24 mouse cellular contexts compared by ENCODE assay signal in the genomic region with DNA sequence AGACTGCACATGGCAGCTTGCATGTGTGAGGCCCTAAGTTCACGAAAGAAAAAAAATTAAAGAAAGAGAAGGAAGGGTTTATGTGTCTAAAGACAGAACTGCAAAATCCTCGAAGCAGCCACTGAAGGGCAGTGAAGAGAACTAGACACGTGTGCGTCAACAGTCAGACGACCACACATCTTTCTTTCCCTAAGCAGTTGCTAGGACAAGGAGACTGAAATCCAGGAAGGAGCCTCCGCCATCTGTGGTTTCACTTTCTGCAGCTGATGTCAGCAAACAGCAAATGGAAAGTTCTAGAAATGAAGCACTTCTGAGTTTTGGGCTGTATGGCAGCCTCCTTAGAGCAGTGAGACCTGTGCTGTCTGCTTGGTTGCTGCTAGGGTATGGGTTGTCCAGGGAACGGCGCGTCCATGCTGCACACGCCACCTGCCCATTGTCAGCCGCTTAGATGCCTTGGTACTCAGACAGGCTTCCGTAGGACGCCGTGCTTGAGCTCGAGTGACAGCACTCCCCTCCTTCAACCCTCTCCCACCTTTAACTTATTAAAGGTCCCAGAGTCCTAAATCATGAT. TPM values are rescaled to one million over a fixed set of nuclear protein-coding genes. Genes with fewer than 3 reads are reported as not detected.
A peak's percentile ranks its signal among the peaks of the same experiment; 100 is the strongest.
DNase-seq lines count a peak whose midpoint lies in the region; TF ChIP-seq lines count a peak whose summit lies in the region.
"Had no signal": no experiment of that assay in that cellular context is flagged by ENCODE, and none has a peak within 500 bp of the region (broad histone marks: within the 10 kb centered on the region; RNA-seq: fewer than 3 reads in every experiment).

No protein-coding gene starts in this region.

- H3K9me3 ChIP-seq in CH12.LX (replicated peaks; ENCODE audit: low read length): no peaks in the 10 kb centered on the region
- H3K9me3 ChIP-seq: forebrain, embryonic 13.5 days; heart, embryonic 10.5 days; limb, embryonic 12.5 days had no signal

- H3K4me1 ChIP-seq in kidney, adult 2 months (ENCODE audit: control insufficient read depth, insufficient read depth, low read length): no peaks in the 10 kb centered on the region
- peaks cover 2 to 23% of the 10 kb centered on the region in 2 experiments for H3K4me1 ChIP-seq in CH12.LX (ENCODE audit: control insufficient read depth in 1 of 2, insufficient read depth in 2 of 2)
- H3K4me1 ChIP-seq: forebrain, embryonic 13.5 days; heart, embryonic 10.5 days had no signal

- 0 out of 2 replicates have a peak overlapping the region, but pooled peaks have one; percentile 3 for H3K4me2 ChIP-seq in CH12.LX (ENCODE audit: insufficient read depth, low read depth, poor library complexity, severe bottlenecking)
- H3K4me2 ChIP-seq: forebrain, embryonic 13.5 days; limb, embryonic 12.5 days had no signal

- peak; percentile 25 for TF ChIP-seq RAD21 in CH12.LX (IDR thresholded peaks at IDR 0.05; ENCODE audit: low read depth, low read length)

- no peaks in the 10 kb centered on the region for H3K27me3 ChIP-seq in kidney, adult 2 months (replicated peaks; ENCODE audit: control insufficient read depth, insufficient read depth, low read length)
- H3K27me3 ChIP-seq in CH12.LX (replicated peaks): no peaks in the 10 kb centered on the region
- H3K27me3 ChIP-seq: limb, embryonic 12.5 days had no signal

- no peaks in the 10 kb centered on the region for H3K36me3 ChIP-seq in kidney, adult 2 months (ENCODE audit: control insufficient read depth, insufficient read depth, low read length)
- no peaks in the 10 kb centered on the region for H3K36me3 ChIP-seq in CH12.LX (replicated peaks in 1 of 2; ENCODE audit: control insufficient read depth in 1 of 2, insufficient read depth in 1 of 2, low read length in 1 of 2)
- H3K36me3 ChIP-seq: heart, embryonic 10.5 days; limb, embryonic 12.5 days had no signal

- H3K79me2 ChIP-seq in CH12.LX (replicated peaks; ENCODE audit: control insufficient read depth, extremely low read depth, insufficient read depth, poor library complexity, severe bottlenecking): no peaks in the 10 kb centered on the region

- H3K4me3 ChIP-seq in kidney, adult 2 months (ENCODE audit: insufficient read depth, low read depth, low read length): peak overlapping the region; percentile 18; the same call in 1 of the 2 replicates
- H3K4me3 ChIP-seq in CH12.LX (replicated peaks in 1 of 3; ENCODE audit: low read depth in 2 of 3, low read length in 2 of 3, poor library complexity in 1 of 3): no peak overlapping the region
- H3K4me3 ChIP-seq: forebrain, embryonic 13.5 days; heart, embryonic 10.5 days; limb, embryonic 12.5 days; myocyte had no signal

- DNase-seq in kidney, adult 2 months: no peak
- no peak for DNase-seq in kidney, adult 8-10 months
- peak; percentile 41 to 47 for DNase-seq in right cerebral cortex, postnatal 10 days (ENCODE audit: low spot score in 2 of 2)
- DNase-seq in right cerebral cortex, adult 18-20 months: no peak
- DNase-seq in CH12.LX (ENCODE audit: extremely low read depth): peak; percentile 48
- DNase-seq in induced T-regulatory cell, adult 2 months (ENCODE audit: low read depth): peak; percentile 24
- no peak for DNase-seq in B cell, adult 2 months
- DNase-seq in adrenal gland, adult 2 months: no peak
- DNase-seq: adrenal gland, postnatal 36 days; cerebellum, adult 11-12 months; cerebellum, postnatal 25 days; gastrocnemius, postnatal 36 days; kidney, adult 9 months; midbrain, embryonic 14.5 days; right cerebral cortex, postnatal 14 days; spleen, adult 18-20 months; thymus, postnatal 25 days had no signal

- TF ChIP-seq CTCF in kidney, adult 2 months (conservative IDR thresholded peaks at IDR 0.05; ENCODE audit: insufficient read depth, insufficient read length, low read depth, low read length): no peak
- peak in 1 of 2 experiments; percentile 49; a peak in 2 of 4 replicates for TF ChIP-seq CTCF in CH12.LX (conservative IDR thresholded peaks at IDR 0.05 in 1 of 2, IDR thresholded peaks at IDR 0.05 in 1 of 2; ENCODE audit: low read depth in 2 of 2, low read length in 2 of 2)

- 61% methylated on average over 15 of the region's 15 CpGs for WGBS in kidney, adult 2 months

- peak; percentile 59; the same call in 1 of the 2 replicates for TF ChIP-seq EP300 in CH12.LX (IDR thresholded peaks at IDR 0.05; ENCODE audit: low read length)

- dilution Hi-C loops in CH12.LX (cut with MboI; ENCODE audit: extremely low pct_ligation_motif_present, extremely low pct_unique_long_range_greater_than_20kb, low sequenced_read_pairs): no loop called here

- in situ Hi-C loops in CH12.LX (cut with MboI; ENCODE audit: low pct_ligation_motif_present, low pct_unique_long_range_greater_than_20kb, low sequenced_read_pairs): loop anchor here (5.0 to 10.0 kb wide), 3 partner anchors 122 to 225 kb away; partner anchors contain the start of gene 2410004B18Rik

- no peak overlapping the region for H3K27ac ChIP-seq in kidney, adult 2 months (ENCODE audit: insufficient read depth, low read depth, low read length)
- no peak overlapping the region for H3K27ac ChIP-seq in CH12.LX (ENCODE audit: insufficient read depth, low read depth)
- H3K27ac ChIP-seq: forebrain, embryonic 13.5 days; heart, embryonic 10.5 days; limb, embryonic 12.5 days; macrophage had no signal

- no peak for TF ChIP-seq POLR2A in kidney, adult 2 months (IDR thresholded peaks at IDR 0.05; ENCODE audit: low read depth, low read length)
- TF ChIP-seq POLR2A in CH12.LX (IDR thresholded peaks at IDR 0.05; ENCODE audit: low read depth, low read length): no peak

- 0 out of 2 replicates have a peak overlapping the region, but pooled peaks have one; percentile 4 for H3K9ac ChIP-seq in CH12.LX (ENCODE audit: insufficient read depth, low read depth)
- H3K9ac ChIP-seq: forebrain, embryonic 13.5 days; limb, embryonic 12.5 days had no signal

TF ChIP-seq in CH12.LX, 34 proteins besides CTCF, POLR2A, EP300 and RAD21:
- TF ChIP-seq BHLHE40 (IDR thresholded peaks at IDR 0.05; ENCODE audit: low read depth, low read length) (peak; percentile 87), MXI1 (IDR thresholded peaks at IDR 0.05; ENCODE audit: low read depth, low read length) (peak; percentile 84), JUN (IDR thresholded peaks at IDR 0.05; ENCODE audit: insufficient read depth, low read depth, low read length) (no peak), TCF12 (IDR thresholded peaks at IDR 0.05; ENCODE audit: low read depth, low read length) (peak; percentile 75), ZKSCAN1 (IDR thresholded peaks at IDR 0.05; ENCODE audit: borderline replicate concordance, low read depth, low read length) (no peak), GABPA (IDR thresholded peaks at IDR 0.05; ENCODE audit: insufficient replicate concordance, low read depth, low read length) (no peak), SIN3A (IDR thresholded peaks at IDR 0.05; ENCODE audit: low read length) (peak; percentile 68; the same call in 1 of the 2 replicates), MYC (IDR thresholded peaks at IDR 0.05; ENCODE audit: low read depth, low read length) (peak; percentile 93), USF2 (conservative IDR thresholded peaks at IDR 0.05; ENCODE audit: low read depth, low read length) (peak; percentile 46; the same call in 1 of the 2 replicates), ELF1 (IDR thresholded peaks at IDR 0.05; ENCODE audit: low read depth, low read length) (peak; percentile 56), ZNF384 (IDR thresholded peaks at IDR 0.05; ENCODE audit: low read depth, low read length) (peak; percentile 59), MAX (IDR thresholded peaks at IDR 0.05; ENCODE audit: low read length) (peak; percentile 89), CHD2 (IDR thresholded peaks at IDR 0.05; ENCODE audit: low read length) (no peak), RCOR1 (conservative IDR thresholded peaks at IDR 0.05; ENCODE audit: low read depth, low read length) (peak; percentile 57; the same call in 1 of the 2 replicates), ETS1 (conservative IDR thresholded peaks at IDR 0.05; ENCODE audit: low read depth, low read length) (peak; percentile 86), MAFK (IDR thresholded peaks at IDR 0.05; ENCODE audit: insufficient replicate concordance, low read length) (peak; percentile 77; the same call in 1 of the 2 replicates), ZMIZ1 (IDR thresholded peaks at IDR 0.05; ENCODE audit: low read depth, low read length) (no peak), HCFC1 (IDR thresholded peaks at IDR 0.05; ENCODE audit: low read depth, low read length) (no peak; the same call in 1 of the 2 replicates), MEF2A (IDR thresholded peaks at IDR 0.05; ENCODE audit: borderline replicate concordance, low read depth, low read length) (peak; percentile 70; the same call in 1 of the 2 replicates), SMC3 (IDR thresholded peaks at IDR 0.05; ENCODE audit: low read depth, low read length) (peak; percentile 46), ZC3H11A (IDR thresholded peaks at IDR 0.05; ENCODE audit: low read depth, low read length) (peak; percentile 2; the same call in 1 of the 2 replicates), NRF1 (IDR thresholded peaks at IDR 0.05; ENCODE audit: low read depth, low read length) (no peak), IRF4 (IDR thresholded peaks at IDR 0.05; ENCODE audit: low read depth, low read length) (peak; percentile 86), CHD1 (IDR thresholded peaks at IDR 0.05; ENCODE audit: low read depth, low read length) (no peak), NELFE (IDR thresholded peaks at IDR 0.05; ENCODE audit: low read depth, low read length) (no peak)

RNA-seq across cellular contexts. Expression of gene Wdr63, which starts 48.5 kb away (rescaled TPM):
- polyA plus RNA-seq in kidney, adult 2 months (2012; rRNA removed): 0.10 TPM in 1 of 2 replicates, not detected in the other
- total RNA-seq in CH12.LX (2012; rRNA removed): not detected in 2 replicates
- not detected in 2 replicates for total RNA-seq in CH12.LX (2014; rRNA removed)
- not detected in 2 replicates for polyA plus RNA-seq in CH12.LX (2012; ENCODE audit: insufficient read length, low read depth)
- total RNA-seq in adrenal gland, adult 2 months (2021): not detected
- polyA plus RNA-seq in adrenal gland, adult 2 months (2012; rRNA removed): not detected in 2 replicates
- total RNA-seq: gastrocnemius, postnatal 36 days had no signal
- polyA plus RNA-seq: heart, postnatal 0 days; limb, embryonic 12.5 days; liver, embryonic 16.5 days had no signal

RNA-seq across cellular contexts. Expression of gene Mcoln3, which starts 57.8 kb away (rescaled TPM):
- 17.3 and 17.9 TPM in 2 replicates for polyA plus RNA-seq in kidney, adult 2 months (2012; rRNA removed)
- total RNA-seq in CH12.LX (2012; rRNA removed) (7.2 and 11.3 TPM in 2 replicates), CH12.LX (2014; rRNA removed) (5.3 and 6.4 TPM in 2 replicates)
- polyA plus RNA-seq in CH12.LX (2012; ENCODE audit: insufficient read length, low read depth): 5.2 and 7.2 TPM in 2 replicates
- total RNA-seq in adrenal gland, adult 2 months (2021): not detected
- polyA plus RNA-seq in adrenal gland, adult 2 months (2012; rRNA removed): not detected in 2 replicates
- total RNA-seq: adrenal gland, postnatal 36 days; gastrocnemius, postnatal 36 days had no signal
- polyA plus RNA-seq: myocyte had no signal

Comparison
In these comparisons a context has a peak if more than half of its experiments do, and no peak if none do; other contexts are left out.
1. DNase-seq: peak in right cerebral cortex, postnatal 10 days (2 of 2), CH12.LX (single experiment) and induced T-regulatory cell, adult 2 months (single experiment); none in kidney, adult 2 months (single experiment), kidney, adult 8-10 months (0 of 2), right cerebral cortex, adult 18-20 months (single experiment), B cell, adult 2 months (0 of 2) and adrenal gland, adult 2 months (single experiment).